Mouse (Mus musculus) heart, postnatal 25 days (tissue): ENCODE measurements at regions not wholly inside any gene's neighbourhood (a gene's known extent, or its start where the extent isn't known, plus 50 kb on each side); places are given as distances from the start of the nearest gene placed in this dataset.
"Not testable (repeated sequence)": the region's sequence is repeated elsewhere in the genome, so short reads cannot be mapped to it uniquely, and the experiment has no call there.

ENCODE experiments used
- DNase-seq: peaks from one replicate; pipeline ENCODE4 v3.0.0; 2022; ENCODE audit warnings: low spot score
- intact Hi-C: fragments of 180-260 bp; cut with DNase I; formaldehyde crosslinking; loops from one replicate; pipeline ENCODE4 v1.15.1; 2025

DNA sequence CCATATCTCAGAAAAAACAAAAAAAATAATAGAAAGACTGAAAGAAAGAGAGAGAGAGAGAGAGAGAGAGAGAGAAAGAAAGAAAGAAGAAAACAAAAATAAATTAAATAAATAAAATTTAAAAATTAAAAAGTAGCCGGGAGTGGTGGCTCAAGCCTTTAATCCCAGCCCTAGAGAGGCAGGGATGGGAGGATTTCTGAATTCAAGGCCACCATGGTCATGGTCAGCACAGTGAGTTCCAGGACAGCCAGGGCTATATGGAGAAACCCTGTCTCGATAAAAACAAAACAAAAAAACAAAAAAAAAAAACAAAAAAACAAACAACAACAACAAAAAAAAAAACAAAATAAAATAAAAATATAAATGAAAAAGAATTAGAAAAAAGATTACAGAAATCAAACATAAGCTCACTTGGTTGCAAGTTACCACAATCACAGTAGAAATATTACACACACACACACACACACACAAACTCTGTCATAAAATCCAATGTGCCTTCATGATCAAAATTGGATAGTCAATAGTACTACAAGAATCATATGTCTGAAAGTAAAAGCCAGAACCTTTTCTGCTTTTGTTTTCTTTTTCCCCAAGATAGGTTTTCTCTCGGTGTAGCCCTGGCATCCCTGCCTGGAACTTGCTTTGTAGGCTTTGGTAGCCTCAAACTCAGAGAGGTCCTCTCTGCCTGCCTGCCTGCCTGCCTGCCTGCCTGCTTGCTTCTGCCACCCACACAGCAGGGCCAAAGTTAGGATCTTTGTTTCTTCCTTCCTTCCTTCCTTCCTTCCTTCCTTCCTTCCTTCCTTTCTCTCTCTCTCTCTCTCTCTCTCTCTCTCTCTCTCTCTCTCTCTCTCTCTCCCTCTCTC, 476.1 kb upstream of the Olfr161 start:
- intact Hi-C loops = not testable (repeated sequence)
- peak; percentile 14 for DNase-seq

DNA sequence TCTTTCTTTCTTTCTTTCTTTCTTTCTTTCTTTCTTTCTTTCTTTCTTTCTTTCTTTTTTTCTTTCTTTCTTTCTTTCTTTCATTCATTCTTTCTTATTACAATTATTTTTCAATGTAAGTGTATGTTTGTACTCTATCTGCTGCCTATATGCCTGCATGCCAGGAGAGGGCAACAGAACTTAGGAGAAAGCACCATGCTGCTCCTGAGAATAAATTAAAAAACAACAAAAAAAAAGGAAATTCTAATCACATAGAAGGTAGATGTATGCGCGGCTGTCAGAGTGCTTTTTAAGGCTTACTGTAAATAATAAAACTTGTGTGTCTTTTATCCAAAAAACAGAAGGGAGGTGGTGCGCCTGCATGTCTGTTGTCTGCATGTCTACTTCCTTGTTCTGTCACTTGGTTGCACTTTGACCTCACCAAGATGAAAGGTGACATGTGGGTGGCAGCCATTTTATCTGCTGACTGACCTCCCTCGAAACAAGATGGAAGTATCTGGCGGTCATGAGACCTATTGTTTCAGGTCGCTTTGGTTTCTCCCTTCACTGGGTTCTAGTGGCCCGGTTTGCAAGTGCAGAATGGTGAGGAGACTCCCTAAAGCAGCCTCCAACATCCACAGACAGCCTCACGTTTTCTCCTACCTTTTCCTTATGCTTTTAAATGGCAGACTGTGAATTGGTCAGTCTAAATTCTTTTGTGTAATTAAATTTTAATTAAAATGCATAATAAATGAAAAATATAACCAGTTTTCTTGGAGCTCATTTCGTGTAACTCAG, 475.3 kb upstream of the Olfr161 start:
- DNase-seq, intact Hi-C loops: not testable (repeated sequence)

DNA sequence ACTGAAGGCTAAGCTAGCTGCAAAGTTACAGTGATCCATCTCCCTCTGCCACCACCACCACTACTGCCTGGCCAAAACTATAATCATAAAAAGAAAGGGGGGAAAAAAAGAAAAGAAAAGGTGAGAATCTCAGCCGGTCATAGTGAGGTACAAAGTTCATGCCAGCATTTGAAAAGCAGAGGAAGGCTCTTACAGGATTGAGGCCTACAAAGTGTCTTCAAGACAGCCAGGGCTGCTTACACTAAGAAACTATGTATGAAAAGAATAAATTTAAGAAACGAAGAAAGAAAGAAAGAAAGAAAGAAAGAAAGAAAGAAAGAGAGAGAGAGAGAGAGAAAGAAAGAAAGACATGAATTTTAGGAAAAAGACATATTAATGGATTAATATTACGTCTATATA, 474.7 kb upstream of the Olfr161 start:
- intact Hi-C loops, DNase-seq: not testable (repeated sequence)

DNA sequence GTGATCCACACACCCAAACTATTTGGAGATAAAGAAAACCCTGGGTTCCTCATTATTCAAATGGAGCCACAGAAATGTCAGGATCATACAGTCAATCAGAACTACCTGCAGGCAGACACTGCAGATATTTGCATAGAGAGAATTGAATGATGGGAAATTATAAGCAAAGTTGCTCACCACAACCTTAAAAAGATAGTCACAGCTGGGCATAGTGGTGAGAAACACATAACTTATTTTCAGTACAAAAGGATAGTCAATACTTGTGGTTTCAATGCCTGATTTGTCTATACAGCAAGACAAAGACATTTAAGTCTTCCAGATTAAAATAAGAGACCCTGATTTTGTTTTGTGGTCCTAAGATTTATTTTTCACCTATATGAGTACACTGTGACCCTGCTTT, 469.6 kb upstream of the Olfr161 start:
- DNase-seq, intact Hi-C loops: not testable (repeated sequence)

DNA sequence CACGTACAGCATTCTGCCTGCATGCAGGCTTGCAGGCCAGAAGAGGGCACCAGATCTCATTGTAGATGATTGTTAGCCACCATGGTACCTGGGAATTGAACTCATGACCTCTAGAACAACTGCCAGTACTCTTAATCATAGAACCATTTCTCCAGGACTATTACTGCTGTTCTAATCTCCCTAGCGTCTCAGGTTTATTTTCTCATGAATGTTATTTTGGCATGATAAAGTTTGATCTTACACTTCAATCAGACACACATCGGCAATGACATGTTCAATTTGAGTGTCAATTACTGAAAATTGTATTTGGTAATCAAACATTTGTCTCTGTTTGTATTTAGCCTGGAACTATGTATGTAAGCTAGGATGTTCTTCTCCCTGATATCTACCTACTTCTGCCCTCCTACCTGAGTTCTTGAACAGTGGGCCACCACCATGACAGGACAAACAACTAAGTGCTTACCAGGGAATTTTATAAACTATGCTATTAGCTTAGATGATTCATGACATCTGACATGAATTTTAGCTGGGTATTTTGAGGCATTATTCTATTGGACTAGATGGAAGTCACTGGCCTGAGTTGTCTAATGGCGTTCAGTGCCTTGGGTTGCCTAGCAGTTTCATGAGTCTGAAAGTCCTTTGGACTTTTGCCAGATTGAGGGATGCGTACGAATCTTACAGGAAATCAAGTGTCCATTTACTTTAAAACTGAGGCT, 468.5 kb upstream of the Olfr161 start:
- DNase-seq, intact Hi-C loops: not testable (repeated sequence)

DNA sequence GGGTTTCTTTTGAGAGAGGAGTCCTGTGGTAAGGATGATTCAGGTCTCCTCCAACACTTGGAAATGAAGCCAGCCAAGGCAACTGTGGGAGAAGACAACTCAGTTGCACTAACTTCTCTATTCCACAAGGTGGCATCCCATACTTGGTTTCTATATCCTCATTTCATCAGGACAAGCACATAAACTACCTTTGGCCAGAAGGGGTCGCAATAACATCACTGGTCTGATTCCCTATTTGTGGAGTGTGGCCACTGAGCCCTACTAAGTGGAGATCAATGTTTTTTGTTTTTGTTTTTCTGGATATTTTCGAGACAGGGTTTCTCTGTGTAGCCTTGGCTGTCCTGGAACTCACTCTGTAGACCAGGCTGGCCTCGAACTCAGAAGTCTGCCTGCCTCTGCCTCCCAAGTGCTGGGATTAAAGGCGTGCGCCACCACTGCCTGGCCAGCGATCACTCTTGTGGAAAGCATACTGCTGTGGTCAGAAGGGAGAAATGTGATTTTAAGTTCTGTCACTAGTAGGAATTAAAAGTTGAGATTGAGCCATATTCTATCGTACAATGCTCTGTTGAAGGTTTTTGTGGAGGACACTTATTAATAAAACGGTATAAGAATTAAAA, 467.9 kb upstream of the Olfr161 start:
- intact Hi-C loops, DNase-seq: not testable (repeated sequence)

DNA sequence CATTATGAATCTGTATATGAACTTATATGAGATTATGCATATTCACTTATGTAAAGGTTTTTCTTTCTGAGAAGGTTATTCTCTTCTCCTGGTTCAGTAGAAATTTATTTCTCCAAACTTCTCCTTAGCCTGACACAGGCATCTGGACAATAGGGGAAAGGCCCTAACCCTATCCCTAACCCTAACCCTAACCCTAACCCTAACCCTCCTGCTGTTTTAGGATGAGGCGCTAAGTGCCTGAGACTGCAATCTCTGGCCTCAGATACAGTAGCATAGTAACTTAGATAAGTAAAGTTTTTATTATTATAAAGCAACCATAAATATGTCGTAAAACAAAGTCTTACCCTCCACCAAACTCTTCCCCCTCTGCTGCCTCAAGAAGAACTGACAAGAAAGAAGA, 463.5 kb upstream of the Olfr161 start:
- DNase-seq, intact Hi-C loops: not testable (repeated sequence)
